Comparison of ENCODE assay signal across 8 mouse cellular contexts in the genomic region with DNA sequence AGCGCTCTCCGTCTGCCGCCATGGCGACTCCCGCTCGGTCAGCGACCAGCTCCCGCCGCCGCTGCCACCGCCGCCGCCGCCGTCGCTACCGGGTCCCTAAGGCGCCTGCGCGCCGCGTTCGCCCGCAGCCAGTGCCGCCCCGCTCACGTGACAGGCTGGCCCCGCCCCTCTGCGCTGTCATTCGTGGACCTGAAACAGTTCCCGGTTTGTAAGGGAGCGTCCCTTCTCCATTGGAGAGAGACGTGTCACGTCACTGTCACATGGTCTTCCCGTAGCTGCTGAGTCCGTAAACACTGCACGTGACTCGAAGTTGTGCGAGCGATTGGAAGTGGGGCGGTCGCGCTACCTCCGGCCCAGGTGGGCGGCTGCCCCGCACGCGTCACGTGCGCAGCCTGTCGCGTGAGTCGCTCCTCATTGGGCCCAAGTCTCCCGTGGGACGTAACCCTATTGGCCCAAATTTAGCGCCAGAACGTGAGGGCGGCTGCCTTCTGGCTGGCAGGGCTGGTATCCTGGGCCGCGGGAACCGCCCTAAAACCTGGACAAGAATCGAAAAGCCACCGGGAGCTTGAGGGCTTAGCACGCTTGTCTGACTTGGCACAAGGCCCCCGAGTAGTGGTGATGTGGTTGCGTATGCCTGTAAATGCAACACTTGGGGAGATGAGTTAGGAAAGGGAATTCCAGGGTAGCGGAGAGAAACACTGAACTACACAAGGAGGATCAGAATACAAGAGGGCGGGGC. TPM values are rescaled to one million over a fixed set of nuclear protein-coding genes. Genes with fewer than 3 reads are reported as not detected.
DNase-seq lines count a peak whose midpoint lies in the region; ATAC-seq lines count a peak whose summit lies in the region.

Gene Pip4p1, minus strand, starts transcription at position 103 of the 739 bp plus-strand sequence.
Gene Pnp, plus strand, starts transcription at position 329 of the 739 bp plus-strand sequence.

- H3K27ac ChIP-seq in hindbrain, embryonic 11.5 days (ENCODE audit: low read depth, low read length): peak within 1 kb of the TSS; percentile 82

- peak; percentile 99 for ATAC-seq in hindbrain, embryonic 11.5 days (ENCODE audit: low FRiP score)

- H3K9me3 ChIP-seq in hindbrain, embryonic 11.5 days (ENCODE audit: control insufficient read depth, low read length): no peaks in the 10 kb centered on the region

- H3K9ac ChIP-seq in hindbrain, embryonic 11.5 days (ENCODE audit: low read depth, low read length): peak within 1 kb of the TSS; percentile 97

- H3K27me3 ChIP-seq in hindbrain, embryonic 11.5 days (ENCODE audit: control insufficient read depth, insufficient read depth, low read length): no peaks in the 10 kb centered on the region

- H3K4me2 ChIP-seq in hindbrain, embryonic 11.5 days (replicated peaks; ENCODE audit: low read depth, low read length): peak within 1 kb of the TSS; percentile 84

- H3K36me3 ChIP-seq in hindbrain, embryonic 11.5 days (ENCODE audit: control insufficient read depth, insufficient read depth, low read length): peaks cover 6% of the 10 kb centered on the region; the same call in 1 of the 2 replicates

- peak within 1 kb of the TSS; percentile 97 for H3K4me3 ChIP-seq in hindbrain, embryonic 11.5 days (ENCODE audit: low read depth, low read length)

- H3K4me1 ChIP-seq in hindbrain, embryonic 11.5 days (replicated peaks; ENCODE audit: control insufficient read depth, insufficient read depth, low read length): no peaks in the 10 kb centered on the region; the same call in 1 of the 2 replicates

- peak; percentile 99 for DNase-seq in Muller cell, postnatal 12 days (ENCODE audit: inconsistent ontology term)
- DNase-seq in cerebellum, adult 9-11 months: peak; percentile 100
- peak; percentile 99 to 100 for DNase-seq in frontal cortex, adult 2 months (ENCODE audit: extremely low spot score in 1 of 2, low spot score in 1 of 2)
- peak; percentile 97 for DNase-seq in hindbrain, embryonic 11.5 days (ENCODE audit: low spot score)
- DNase-seq in layer of hippocampus, postnatal 10 days (ENCODE audit: low spot score in 2 of 2): peak; percentile 98 to 99
- DNase-seq in lung, postnatal 10 days: peak; percentile 100
- peak; percentile 99 for DNase-seq in ovary, postnatal 36 days (ENCODE audit: low spot score)
- DNase-seq in thymus, postnatal 25 days: peak; percentile 99

- WGBS in hindbrain, embryonic 11.5 days: under 1% methylated on average over 55 of the region's 68 CpGs

RNA-seq across cellular contexts. Expression of gene Pip4p1, which starts in this region (rescaled TPM):
- polyA plus RNA-seq in frontal cortex, adult 2 months (2012; rRNA removed): 156 and 184 TPM in 2 replicates
- polyA plus RNA-seq in hindbrain, embryonic 11.5 days (2014; fragmentation: Nextera tagmentation; extraction: Ambion mirVana): 53.8 and 55.6 TPM in 2 replicates
- 10 to 100 TPM; 72.7 to 85.3 TPM for total RNA-seq in layer of hippocampus, postnatal 10 days (2021)

RNA-seq across cellular contexts. Expression of gene Pnp, which starts in this region (rescaled TPM):
- polyA plus RNA-seq in frontal cortex, adult 2 months (2012; rRNA removed): 27.2 and 30.1 TPM in 2 replicates
- 62.1 and 63.9 TPM in 2 replicates for polyA plus RNA-seq in hindbrain, embryonic 11.5 days (2014; fragmentation: Nextera tagmentation; extraction: Ambion mirVana)
- 10 to 100 TPM; 17.1 to 21.5 TPM for total RNA-seq in layer of hippocampus, postnatal 10 days (2021)

Comparison
In these comparisons a context has a peak if more than half of its experiments do, and no peak if none do; other contexts are left out.
1. Peak in every context shown above with its lines: DNase-seq, ATAC-seq, H3K4me3 ChIP-seq and H3K27ac ChIP-seq.